Mouse (Mus musculus): Measurements from ENCODE around the gene Hs6st3. TPM values are rescaled to one million over a fixed set of nuclear protein-coding genes. Genes with fewer than 3 reads are reported as not detected.
"Not testable (repeated sequence)": the region's sequence is repeated elsewhere in the genome, so short reads cannot be mapped to it uniquely, and the experiment has no call there.

The Hs6st3 gene
- polyA plus RNA-seq, 1 experiment, result 0.09 TPM

DNA sequence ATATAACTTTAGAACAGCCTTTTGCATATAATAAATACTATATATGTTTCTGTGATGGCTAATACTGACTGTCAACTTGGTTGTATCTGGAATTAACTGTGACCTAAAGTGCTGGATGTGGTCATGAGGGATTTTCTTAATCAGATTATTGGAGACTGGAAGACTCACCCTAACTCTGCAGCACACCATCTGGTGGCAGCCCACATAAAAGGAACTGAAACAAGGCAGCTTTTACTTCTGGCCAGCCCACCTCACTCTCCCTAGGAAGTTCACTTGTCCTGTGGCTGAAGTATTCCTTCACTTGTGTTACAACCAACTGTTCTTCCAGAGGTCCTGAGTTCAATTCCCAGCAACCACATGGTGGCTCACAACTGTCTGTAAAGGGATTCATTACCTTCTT, 313.5 kb downstream of the Hs6st3 start:
- DNase-seq (ENCODE audit: low read depth), result no peak

DNA sequence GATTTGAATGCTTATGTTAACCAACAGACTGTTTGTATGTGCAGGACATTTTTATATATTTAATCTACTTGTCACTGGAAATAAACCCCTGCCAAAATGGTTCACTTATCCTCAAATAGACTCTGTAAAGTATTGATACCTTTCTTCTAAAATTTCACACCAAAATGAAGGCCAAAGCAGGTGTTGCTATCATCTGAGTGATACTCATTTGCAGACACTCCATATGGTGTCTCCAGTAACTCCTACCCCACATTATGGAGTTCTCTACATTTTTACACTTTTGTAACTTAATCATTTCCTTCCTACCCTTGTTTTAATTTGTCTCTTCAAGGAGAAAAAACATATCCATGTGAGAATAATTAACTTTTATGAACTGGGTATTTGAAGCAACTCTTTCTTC, 314.2 kb downstream of the Hs6st3 start:
- no peak for DNase-seq (ENCODE audit: low read depth)

DNA sequence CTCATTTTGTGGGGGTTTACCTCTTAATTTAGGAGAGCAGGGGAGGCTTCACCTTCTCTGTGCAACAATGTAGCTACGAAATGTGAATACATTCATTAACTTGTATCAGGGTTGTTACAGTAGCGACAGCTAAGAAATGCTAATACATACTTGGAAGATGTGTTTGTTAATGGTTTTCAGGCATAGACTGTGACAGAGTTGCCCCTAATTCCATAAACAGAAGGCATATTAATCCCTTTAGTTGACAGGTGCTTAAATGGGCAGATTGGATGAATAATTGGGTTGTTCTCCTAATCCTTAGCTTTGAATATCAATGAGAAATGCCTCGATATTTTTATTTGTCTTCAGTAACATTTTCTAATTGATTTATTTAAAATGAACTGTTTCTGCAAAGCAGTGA, 314.7 kb downstream of the Hs6st3 start:
- DNase-seq (ENCODE audit: low read depth), result no peak

DNA sequence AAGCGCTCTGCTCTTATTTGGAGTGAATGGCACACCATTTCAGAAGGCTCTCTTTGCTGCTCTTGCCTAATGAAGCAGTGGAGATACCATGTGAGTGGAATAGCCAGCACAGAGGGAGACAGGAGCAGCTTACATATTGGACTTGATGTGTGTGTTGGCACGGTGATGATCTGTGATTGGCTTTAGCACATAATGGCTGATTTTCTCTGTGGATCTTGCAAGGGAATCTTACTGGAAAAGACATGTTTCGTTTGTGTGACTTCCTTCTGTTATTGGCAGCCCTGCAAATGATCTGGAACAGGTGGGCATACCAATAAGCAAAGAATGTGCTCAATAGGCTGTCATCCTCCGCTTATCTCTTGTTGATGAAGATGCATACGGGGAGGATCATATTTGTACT, 326.2 kb downstream of the Hs6st3 start:
- DNase-seq (ENCODE audit: low read depth), result no peak

DNA sequence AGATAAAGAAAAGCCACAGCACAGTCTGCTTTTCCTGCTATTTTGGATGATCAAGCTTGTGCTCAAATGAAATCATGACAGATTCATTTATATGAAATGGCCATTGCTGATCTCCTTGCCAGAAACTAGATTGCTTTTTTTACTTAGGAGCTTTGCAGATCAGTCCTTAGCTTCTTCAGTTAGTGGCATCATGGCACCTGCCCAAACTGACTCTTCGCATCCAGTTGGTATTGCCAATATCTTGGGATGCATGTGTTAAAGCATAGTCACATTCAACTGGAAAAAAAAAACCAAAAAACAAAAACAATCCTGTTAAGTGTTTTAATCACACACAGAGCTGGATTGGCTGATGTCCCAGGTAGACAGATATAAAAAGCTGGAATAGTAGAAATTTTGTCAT, 326.7 kb downstream of the Hs6st3 start:
- DNase-seq (ENCODE audit: low read depth), result no peak

DNA sequence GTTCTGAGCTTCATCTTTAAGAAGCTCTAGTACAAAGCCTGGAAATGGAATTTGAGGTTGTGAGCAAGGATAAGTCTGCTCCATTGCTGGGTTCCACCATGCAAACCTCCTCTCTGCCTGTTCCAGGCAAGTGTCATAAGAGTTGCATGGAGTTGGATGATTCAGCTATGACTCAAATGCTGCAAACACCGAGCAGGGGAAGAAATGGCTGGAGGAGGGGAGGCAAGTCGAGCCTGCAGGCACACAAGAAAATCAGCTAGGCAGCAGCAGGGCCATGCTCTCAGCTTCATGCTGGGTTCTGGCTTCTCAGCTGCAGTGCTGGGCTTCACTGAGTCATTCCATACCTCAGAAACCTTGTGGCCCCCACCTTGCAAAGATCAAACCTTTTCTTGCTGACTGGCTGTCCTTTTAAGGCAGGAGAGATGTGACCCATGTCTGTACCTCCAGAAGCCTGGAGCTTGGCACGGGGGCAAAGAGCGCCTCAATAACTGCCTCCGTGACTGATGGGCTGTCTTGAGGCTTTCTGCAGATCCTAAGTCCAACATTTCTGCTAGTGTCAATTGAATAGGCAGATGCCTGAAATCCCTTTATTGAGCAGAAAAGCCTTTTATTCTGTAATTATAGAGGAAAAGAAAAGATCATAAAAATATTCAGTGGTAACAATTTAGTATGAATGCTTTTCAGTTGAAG, 328.9 kb downstream of the Hs6st3 start:
- no peak for DNase-seq (ENCODE audit: low read depth)

DNA sequence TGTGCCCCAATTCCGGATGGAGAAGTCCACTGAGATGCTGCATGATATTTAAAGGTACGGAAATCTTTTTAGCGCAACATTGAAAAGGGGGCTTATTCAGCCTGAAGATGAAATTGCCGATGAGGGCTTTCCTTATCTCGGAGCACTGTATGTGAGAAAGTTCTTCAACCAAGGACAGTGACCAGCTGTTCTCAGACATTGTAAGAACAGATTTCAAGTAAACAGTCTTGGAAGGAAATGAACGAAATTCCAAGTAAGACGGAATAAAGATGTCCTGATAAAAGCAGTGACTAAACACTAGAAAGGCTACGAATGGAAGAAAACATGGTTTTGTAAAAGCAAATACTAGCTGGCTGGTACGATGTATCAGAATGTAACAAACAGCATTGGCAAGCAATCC, 338.4 kb downstream of the Hs6st3 start:
- DNase-seq (ENCODE audit: low read depth), result no peak

DNA sequence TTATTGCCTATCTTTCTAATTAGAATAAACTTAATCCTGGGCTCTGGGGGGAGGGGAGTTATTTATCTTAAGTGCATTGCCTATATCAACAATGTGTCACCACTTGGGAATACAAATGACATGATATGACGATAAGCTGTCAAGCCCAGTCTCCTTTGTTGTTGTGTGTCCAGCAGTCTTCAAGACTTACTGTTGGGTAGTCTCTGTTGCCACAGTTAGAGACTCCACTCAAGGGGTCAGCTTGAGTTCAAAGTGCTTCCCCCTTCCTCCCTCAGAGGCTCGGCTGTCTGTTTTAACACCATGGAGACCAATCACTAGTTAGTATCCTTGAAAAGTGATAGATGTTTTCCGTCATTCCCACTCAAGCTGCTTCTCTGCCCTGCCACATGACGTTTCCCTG, 339.7 kb downstream of the Hs6st3 start:
- no peak for DNase-seq (ENCODE audit: low read depth)

DNA sequence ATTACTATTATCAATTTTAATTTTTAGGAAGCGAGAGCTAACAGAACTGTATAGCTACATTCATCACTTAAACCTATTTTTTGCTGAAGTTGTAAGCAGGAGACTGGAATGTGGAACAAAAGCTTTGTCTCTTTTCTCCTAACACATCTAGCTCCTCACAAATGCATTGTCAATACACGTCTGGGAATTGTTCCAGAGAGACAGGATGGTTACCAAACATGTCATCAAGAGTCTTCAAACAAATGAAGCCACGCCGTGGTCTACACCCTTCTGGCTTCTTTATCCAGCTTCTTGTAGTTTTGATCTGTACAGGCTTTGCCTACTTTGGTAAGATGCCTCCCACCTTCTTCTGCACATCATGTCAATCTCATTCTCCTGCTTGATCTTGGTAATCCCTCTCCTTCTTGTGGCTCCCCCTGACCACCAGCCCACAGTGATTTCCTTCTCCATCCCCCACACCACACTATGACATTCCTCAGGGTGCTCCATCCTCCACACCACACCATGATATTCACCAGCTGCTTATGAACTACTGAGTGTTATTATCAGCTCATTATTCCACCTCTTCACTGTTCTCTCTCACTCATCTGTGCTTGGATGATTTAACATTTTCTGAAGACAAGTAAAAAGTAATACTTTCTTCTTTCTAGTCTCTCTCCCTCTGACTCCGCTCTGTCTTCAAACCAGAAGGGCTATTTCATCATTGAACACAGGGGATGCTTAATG, 351.0 kb downstream of the Hs6st3 start:
- DNase-seq (ENCODE audit: low read depth), result no peak

DNA sequence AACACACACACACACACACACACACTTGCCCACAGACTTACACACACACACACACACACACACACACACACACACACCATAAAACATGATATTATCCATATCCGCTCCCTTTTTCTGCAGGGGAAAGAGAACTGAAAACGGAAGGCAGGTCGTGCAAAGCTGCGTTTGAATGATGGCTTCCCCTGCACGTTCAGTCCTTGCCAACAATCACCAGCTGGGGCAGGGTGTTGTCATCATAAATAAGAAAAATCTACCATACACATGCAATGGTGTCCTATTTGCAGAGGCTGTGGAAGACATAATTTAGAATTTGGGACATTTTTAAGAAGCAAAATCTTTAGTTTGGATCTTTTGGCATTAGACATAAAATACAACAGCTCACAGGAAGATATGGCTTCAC, 382.5 kb downstream of the Hs6st3 start:
- DNase-seq (ENCODE audit: low read depth), result no peak

DNA sequence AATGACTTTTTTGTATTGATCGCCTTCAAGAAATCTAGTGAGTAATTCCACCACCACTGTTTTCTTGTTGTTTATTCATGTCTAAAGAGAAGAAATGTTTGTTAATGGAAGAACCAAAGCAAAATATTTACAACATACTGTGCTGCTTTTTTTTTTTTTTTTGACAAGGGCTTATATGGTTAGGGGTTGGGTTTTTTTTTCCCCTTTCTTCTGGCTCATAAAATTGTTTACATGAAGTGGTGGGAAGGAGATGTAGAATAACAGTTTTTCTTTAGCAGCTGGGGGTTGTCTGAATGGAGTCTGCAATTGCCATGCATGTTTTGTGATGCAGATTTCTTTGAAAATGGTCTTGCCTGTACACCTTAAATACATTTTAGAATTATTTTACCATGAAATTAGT, 382.9 kb downstream of the Hs6st3 start:
- no peak for DNase-seq (ENCODE audit: low read depth)

DNA sequence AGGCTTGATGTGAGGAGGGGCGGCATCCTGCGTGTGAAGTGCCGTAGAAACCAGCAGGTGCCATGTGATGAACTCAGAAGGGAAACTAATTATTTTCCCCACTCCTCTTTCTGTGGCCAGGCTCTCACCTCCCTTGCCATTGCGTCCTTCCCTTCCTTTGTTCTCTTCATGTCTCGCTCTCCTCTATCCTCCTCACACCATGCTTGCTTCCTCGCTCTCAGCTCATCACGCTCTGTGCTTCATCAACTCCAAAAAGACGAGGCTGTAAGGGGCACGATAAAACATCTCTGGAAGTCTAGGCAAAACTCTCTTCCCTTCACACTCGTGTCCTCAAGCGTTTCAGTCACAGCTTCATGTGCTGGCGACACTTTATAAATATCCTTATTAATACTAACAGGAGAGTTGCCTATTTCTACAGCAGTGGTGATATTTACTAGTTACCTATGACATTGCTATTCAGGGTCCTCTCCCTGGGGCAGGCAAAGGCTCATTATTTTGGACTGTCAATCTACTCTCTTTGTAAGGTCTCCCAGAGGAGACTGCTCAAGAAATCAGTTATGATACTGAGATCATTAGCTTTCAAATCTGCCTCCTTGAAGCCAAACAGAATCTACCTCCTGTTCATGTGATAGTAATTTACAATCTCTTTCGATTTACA, 394.9 kb downstream of the Hs6st3 start:
- no peak for DNase-seq (ENCODE audit: low read depth)

DNA sequence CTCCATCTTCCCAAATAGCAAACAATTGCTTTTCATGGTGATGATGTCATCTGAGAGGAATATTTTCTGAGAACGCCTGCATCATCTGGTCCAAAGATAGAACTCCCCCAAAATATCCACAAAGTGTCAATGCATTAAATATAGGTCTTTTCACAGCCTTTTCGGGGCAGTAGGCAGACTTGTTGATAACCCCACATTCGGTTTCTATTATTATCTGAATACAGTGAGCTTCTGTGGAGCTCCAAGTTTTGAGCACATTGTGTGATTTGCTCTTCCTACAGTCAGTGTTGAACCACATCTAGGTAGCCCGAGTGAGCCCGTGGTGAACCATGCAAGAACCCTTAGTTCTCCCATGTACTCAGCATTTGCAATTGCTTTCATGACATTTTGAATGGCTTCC, 402.4 kb downstream of the Hs6st3 start:
- no peak for DNase-seq (ENCODE audit: low read depth)

DNA sequence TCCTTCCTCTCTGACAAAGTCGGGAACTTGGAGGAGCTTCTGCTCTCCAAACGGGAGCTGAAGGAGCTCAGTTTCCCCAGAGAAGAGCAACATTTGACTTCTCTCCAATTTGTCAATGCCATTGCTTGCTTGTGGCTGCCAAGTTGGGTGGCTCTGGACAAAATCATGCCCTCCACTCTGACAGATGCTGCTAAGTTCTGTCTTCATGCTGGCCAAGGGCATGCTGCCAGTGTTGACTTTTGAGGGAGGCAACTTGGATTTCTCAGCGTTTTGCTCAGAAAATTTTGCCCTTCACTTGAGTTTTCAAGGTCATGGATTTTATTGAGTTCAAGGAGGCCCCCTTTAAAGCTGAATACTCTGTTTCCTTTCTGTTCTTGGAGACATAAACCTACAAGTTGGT, 406.5 kb downstream of the Hs6st3 start:
- DNase-seq (ENCODE audit: low read depth), result no peak

DNA sequence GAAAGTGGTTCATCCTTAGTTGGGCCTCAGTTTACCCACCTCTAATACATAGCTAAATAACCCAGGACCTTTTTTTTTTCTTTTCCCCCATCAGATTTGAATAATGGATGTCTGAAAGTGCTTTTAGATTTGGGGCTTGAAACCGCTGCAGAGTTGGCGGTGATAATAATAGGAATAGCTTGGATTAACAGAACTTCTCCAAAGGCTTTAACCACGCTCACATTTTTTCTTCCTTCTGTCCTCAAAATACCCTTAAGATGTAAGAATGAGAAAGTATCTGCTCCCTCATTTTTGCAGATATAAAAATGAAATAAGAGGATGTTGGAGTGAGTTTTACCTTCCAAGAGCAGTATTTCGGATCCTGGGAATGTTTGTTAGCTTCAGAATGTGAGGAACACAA, 420.2 kb downstream of the Hs6st3 start:
- no peak for DNase-seq (ENCODE audit: low read depth)

DNA sequence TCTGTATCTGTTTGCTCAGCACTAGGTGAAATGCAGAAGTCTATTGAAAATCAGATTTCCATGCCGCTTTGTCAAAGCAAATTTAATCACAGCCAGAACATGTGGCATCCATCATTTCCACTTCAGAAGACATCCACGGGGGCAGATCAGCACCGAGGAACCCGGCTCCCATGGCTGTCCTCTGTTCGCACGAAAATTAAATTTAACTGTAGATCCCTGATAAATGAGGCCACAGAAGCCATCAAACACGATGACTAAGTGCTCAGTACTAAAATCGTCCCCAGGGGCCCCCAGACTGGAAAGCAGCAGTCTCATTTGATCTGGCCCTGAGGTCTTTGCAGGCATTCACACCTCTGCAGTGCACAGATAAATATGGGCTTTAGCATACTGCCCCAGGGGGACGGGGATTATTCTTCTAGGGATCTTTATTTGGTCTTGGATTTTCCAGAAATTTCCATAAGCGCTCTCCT, 443.9 kb downstream of the Hs6st3 start:
- DNase-seq (ENCODE audit: low read depth), result no peak

DNA sequence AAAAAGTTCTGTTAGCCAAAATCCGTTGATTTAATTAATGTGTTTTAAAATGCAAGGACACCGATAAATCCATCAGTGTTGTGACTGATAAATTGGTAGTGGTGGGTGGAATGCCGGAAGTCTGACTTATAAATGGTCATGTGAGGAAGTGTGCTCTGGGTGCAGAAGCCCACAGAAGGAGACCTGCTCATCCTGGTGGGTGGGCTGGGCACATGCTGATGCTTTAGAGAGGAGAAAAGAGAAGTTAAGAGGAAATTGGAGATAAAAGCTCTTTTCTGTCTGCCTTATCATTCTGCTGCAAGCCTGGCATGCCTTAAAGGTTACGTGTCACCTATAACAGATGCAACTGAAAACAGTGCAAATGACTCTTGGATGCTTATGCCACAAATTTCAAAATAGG, 446.9 kb downstream of the Hs6st3 start:
- DNase-seq (ENCODE audit: low read depth), result no peak

DNA sequence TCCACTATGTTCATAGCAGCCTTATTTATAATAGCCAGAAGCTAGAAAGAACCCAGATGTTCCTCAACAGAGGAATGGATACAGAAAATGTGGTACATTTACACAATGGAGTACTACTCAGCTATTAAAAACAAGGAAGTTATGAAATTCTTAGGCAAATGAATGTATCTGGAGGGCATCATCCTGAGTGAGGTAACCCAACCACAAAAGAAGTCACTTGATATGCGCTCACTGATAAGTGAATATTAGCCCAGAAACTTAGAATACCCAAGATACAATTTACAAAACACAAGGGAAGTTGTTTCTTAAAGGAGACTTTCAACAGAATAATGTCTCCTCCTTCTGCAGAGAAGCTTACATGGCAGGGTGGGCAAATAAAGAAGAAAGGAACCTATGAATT, 449.2 kb downstream of the Hs6st3 start:
- not testable (repeated sequence) for DNase-seq (ENCODE audit: low read depth)

DNA sequence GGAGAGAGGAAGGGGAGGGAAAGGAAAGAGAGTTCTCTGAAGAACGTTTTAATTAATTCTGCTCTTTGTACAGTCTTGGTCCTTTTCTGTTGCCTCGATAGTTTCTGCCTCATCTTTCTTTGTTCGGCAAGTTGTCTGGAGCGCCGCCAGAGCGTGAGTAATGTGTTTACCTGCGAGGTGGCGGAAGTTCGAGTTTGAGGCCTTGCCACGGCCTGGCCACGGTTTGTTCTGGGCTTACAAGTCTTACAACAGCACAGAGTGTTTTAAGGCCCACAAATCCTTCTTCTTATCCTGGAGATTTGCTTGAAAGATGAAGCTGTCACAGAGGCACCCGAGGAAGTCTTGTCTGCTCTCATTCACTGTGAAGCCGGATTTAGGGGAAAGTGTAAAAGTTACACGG, 466.2 kb downstream of the Hs6st3 start:
- peak; percentile 3 for DNase-seq (ENCODE audit: low read depth)

DNA sequence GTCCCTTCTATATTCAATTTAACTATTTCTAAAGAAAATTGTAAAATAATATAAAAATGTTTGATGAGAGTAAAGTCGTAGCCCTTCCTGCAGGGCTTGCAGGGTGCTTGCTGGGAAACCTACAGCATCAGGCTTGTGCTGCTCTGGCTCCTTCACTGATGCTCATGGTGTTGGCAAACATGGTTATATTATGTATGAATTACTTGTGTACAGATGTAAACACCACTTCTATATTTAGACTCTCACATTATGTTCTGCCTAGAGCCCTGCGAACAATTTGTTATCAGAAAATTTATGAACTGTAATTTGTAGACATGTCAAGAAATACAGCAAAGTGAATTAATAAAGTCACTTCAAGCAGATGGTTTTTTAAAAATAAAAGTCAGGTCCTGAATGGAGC, 474.7 kb downstream of the Hs6st3 start:
- DNase-seq (ENCODE audit: low read depth), result no peak

DNA sequence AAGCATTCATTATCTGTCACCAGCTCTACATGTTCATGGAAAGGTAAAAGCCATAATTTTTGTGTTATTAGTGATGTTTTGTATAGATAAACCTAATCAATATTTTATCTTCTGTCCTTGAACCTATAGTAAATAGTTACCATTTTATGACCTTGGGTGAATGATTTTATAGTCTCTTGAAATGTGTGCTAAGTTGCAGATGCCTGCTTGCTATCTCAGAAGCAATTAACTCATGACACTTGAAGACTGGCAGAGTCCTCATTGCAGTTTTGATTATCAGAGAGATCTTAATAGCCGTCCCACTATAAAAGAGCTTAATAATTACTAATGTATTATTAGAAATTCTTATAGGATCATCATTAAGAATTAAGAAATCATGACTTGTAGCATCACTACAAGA, 491.0 kb downstream of the Hs6st3 start:
- DNase-seq (ENCODE audit: low read depth), result no peak

DNA sequence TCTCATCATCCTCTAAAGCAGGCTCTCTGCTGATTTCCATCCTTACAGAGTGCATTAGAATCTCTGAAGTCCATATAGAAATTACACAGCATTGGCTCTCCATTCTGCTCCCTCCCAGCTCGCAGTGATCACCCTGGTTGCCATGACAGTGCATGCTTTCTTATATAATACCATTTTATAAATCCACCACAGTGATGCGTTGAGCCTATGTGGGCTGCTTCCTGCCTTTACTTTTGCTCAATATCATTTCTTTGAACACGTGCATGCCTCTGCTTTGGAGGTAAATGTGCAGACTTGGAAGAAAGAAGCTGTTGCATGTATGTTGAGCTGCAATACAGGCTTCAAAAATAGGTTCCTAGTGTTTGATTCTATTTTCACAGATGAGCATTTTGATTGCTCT, 494.9 kb downstream of the Hs6st3 start:
- DNase-seq (ENCODE audit: low read depth), result no peak

DNA sequence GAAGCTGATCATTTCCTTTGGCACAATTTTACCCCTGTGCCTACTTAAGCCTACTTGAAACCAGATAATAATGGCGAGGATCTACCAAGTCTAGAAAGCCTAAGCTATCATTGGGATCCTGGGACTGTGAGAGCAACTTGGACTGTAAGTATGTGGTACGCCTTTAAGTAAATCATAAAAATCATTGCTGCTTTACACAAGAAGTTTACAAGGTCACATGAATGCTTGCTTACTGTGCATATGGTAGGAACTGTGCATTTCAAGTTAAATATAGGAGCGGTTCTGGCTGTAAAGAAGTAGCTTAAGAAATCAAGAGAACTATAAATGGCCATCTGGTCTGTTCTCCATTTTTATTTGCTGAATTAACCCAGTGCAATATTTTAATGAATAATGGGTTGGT, 495.5 kb downstream of the Hs6st3 start:
- no peak for DNase-seq (ENCODE audit: low read depth)

All from gonadal fat pad, adult 2 months (tissue).